Mouse (Mus musculus) embryonic fibroblast, embryonic 13.5 days (primary cell): ENCODE measurements around the gene Cwf19l1.

ENCODE experiments used
- CTCF ChIP-seq: IDR thresholded peaks from 2 replicates; pipeline ENCODE4 v1.5.1; 2011; ENCODE audit warnings: mild to moderate bottlenecking, control low read depth, low read length, moderate library complexity, borderline replicate concordance; ENCODE audit not compliant: insufficient read depth
- POLR2A ChIP-seq: IDR thresholded peaks from 2 replicates; pipeline ENCODE4 v1.6.1; 2011; ENCODE audit warnings: low read depth, mild to moderate bottlenecking, control low read depth, low read length, moderate library complexity

DNA sequence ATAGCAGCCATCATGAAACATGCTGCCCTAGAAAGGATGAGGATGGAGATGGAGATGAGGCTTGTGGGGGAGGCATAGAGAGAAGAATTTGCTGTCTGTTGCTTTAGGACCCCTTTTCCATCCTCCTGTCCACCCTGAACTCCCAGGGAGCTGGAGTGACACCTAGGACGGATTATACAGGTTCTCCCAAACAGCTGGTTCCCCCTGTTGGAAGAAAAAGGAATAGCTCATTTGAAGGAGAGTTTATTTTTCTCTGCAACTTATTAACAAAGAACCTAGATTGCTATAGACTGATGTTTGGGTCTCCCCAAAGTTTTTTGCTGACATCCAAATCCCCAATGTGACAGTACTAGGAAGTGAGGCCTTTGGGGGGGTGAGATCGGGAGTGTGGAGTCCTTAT lies 12.7 kb upstream of the Cwf19l1 start:
- TF ChIP-seq CTCF = no peak
- TF ChIP-seq POLR2A = no peak
